Mouse (Mus musculus): Measurements from ENCODE around the gene Pald1. TPM values are rescaled to one million over a fixed set of nuclear protein-coding genes. Genes with fewer than 3 reads are reported as not detected.

Pald1 gene
- polyA plus RNA-seq, 1 experiment = 69.1 TPM

- TF ChIP-seq CTCF (IDR thresholded peaks at IDR 0.05; ENCODE audit: insufficient read depth, low read length) = no peak
- TF ChIP-seq POLR2A (IDR thresholded peaks at IDR 0.05; ENCODE audit: borderline replicate concordance, extremely low read depth, low read depth, low read length) = no peak
- Histone ChIP-seq H3K4me3 (replicated peaks; ENCODE audit: extremely low read depth, low read depth, low read length) (no peak overlapping the region), H3K4me1 (ENCODE audit: control insufficient read depth, insufficient read depth, low read length) (no peaks in the 10 kb centered on the region)
- WGBS = 55% methylated on average over 7 of the region's 7 CpGs
- no peak for DNase-seq
These were observed 48.8 kb downstream of the Pald1 start for GRCm38 (mm10) chr10:61334545-61334944.

GRCm38 (mm10) chr10:61331046-61331445 is 52.3 kb downstream of the Pald1 start:
- no peaks in the 10 kb centered on the region for H3K4me1 ChIP-seq (ENCODE audit: control insufficient read depth, insufficient read depth, low read length)
- TF ChIP-seq POLR2A (IDR thresholded peaks at IDR 0.05; ENCODE audit: borderline replicate concordance, extremely low read depth, low read depth, low read length) (no peak), CTCF (IDR thresholded peaks at IDR 0.05; ENCODE audit: insufficient read depth, low read length) (no peak)
- H3K4me3 ChIP-seq (replicated peaks; ENCODE audit: extremely low read depth, low read depth, low read length) = no peak overlapping the region
- DNase-seq = no peak
- 73% methylated on average over 5 of the region's 5 CpGs for WGBS

DNA sequence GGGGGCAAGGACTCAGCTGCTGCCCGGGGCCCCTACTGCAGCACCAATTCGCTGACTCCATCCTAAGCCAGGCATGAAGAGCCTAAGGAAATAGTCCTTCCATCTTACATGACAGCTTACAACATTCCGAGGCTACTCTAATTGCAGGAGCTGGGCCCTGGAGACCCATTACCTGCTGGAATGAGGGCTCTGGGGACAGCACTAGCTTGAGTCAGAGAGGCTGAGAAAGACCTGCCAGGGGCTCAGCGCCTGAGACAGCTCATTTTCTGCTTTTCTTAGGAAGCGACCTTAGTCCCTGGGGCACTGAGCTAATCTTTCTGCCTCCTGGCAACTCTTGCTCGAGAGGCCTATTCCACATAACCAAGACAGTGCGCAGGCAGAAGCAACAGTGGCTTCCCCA is 54.4 kb downstream of the Pald1 start:
- H3K4me1 ChIP-seq (ENCODE audit: control insufficient read depth, insufficient read depth, low read length) = no peaks in the 10 kb centered on the region; the same call in 1 of the 2 replicates
- 75% methylated on average over 7 of the region's 7 CpGs for WGBS
- H3K4me3 ChIP-seq (replicated peaks; ENCODE audit: extremely low read depth, low read depth, low read length) = no peak overlapping the region
- no peak for DNase-seq
- TF ChIP-seq POLR2A (IDR thresholded peaks at IDR 0.05; ENCODE audit: borderline replicate concordance, extremely low read depth, low read depth, low read length) = no peak
- no peak for TF ChIP-seq CTCF (IDR thresholded peaks at IDR 0.05; ENCODE audit: insufficient read depth, low read length)

DNA sequence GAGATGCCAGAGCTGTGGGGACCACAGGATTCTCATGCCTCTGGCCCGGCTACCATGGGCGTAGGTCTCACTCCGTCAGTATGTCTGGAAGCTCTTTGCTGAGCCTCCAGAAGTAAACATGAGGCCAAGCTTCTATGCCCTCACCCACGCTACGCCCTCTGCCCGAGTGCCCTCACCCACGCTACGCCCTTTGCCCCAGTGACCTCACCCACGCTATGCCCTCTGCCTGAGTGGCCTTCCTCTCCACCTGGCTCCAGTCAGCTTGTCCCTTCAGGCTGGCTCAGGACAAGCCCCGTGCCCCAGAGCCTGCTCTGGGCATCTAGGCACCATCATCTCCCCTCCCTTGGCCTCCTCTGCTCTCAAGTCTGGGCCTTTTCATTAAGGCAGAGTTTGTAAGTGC is 55.8 kb downstream of the Pald1 start:
- Histone ChIP-seq H3K4me3 (replicated peaks; ENCODE audit: extremely low read depth, low read depth, low read length) (no peak overlapping the region), H3K4me1 (ENCODE audit: control insufficient read depth, insufficient read depth, low read length) (no peaks in the 10 kb centered on the region; the same call in 1 of the 2 replicates)
- TF ChIP-seq CTCF (IDR thresholded peaks at IDR 0.05; ENCODE audit: insufficient read depth, low read length) (no peak), POLR2A (IDR thresholded peaks at IDR 0.05; ENCODE audit: borderline replicate concordance, extremely low read depth, low read depth, low read length) (no peak)
- no peak for DNase-seq
- WGBS = 82% methylated on average over 10 of the region's 10 CpGs

- no peak for DNase-seq
- no peak for TF ChIP-seq POLR2A (IDR thresholded peaks at IDR 0.05; ENCODE audit: borderline replicate concordance, extremely low read depth, low read depth, low read length)
- no peak for TF ChIP-seq CTCF (IDR thresholded peaks at IDR 0.05; ENCODE audit: insufficient read depth, low read length)
- WGBS = 58% methylated on average over 9 of the region's 9 CpGs
- no peak overlapping the region for H3K4me3 ChIP-seq (replicated peaks; ENCODE audit: extremely low read depth, low read depth, low read length)
- H3K4me1 ChIP-seq (ENCODE audit: control insufficient read depth, insufficient read depth, low read length) = no peaks in the 10 kb centered on the region; the same call in 1 of the 2 replicates
These were observed 57.5 kb downstream of the Pald1 start for GRCm38 (mm10) chr10:61325782-61326328.

GRCm38 (mm10) chr10:61324717-61325116 is 58.6 kb downstream of the Pald1 start:
- TF ChIP-seq POLR2A (IDR thresholded peaks at IDR 0.05; ENCODE audit: borderline replicate concordance, extremely low read depth, low read depth, low read length) = no peak
- no peak for TF ChIP-seq CTCF (IDR thresholded peaks at IDR 0.05; ENCODE audit: insufficient read depth, low read length)
- no peaks in the 10 kb centered on the region; the same call in 1 of the 2 replicates for H3K4me1 ChIP-seq (ENCODE audit: control insufficient read depth, insufficient read depth, low read length)
- DNase-seq = no peak
- H3K4me3 ChIP-seq (replicated peaks; ENCODE audit: extremely low read depth, low read depth, low read length) = no peak overlapping the region
- 63% methylated on average over 8 of the region's 8 CpGs for WGBS

DNA sequence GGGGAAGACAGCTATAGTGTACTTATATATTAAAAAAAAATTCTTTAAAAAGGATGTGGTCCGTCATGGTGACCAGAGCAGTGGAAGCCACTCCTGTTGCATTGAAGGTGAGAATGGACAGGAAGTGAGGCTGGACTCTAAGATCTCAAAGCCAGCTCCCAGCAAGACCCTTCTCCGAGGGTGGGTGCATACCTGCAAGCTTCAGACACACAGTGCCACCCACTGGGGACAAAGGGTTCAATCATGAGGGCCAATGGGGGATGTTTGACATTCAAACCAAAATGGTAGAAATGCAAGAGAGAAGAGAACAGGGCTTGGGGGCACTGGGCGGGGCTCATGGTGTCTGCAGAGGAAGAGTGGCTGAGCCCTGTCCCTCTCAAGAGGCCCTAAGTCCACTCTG is 64.8 kb downstream of the Pald1 start:
- 87% methylated on average over 3 of the region's 3 CpGs for WGBS
- TF ChIP-seq POLR2A (IDR thresholded peaks at IDR 0.05; ENCODE audit: borderline replicate concordance, extremely low read depth, low read depth, low read length) (no peak), CTCF (IDR thresholded peaks at IDR 0.05; ENCODE audit: insufficient read depth, low read length) (no peak)
- Histone ChIP-seq H3K4me3 (replicated peaks; ENCODE audit: extremely low read depth, low read depth, low read length) (no peak overlapping the region), H3K4me1 (ENCODE audit: control insufficient read depth, insufficient read depth, low read length) (no peaks in the 10 kb centered on the region)
- no peak for DNase-seq

- 67% methylated on average over 9 of the region's 9 CpGs for WGBS
- H3K4me3 ChIP-seq (replicated peaks; ENCODE audit: extremely low read depth, low read depth, low read length) = no peak overlapping the region
- no peak for TF ChIP-seq POLR2A (IDR thresholded peaks at IDR 0.05; ENCODE audit: borderline replicate concordance, extremely low read depth, low read depth, low read length)
- H3K4me1 ChIP-seq (ENCODE audit: control insufficient read depth, insufficient read depth, low read length) = no peaks in the 10 kb centered on the region
- DNase-seq = no peak
These were observed 67.9 kb downstream of the Pald1 start for GRCm38 (mm10) chr10:61315324-61315880.

- WGBS = 28% methylated on average over 7 of the region's 7 CpGs
- H3K4me3 ChIP-seq (replicated peaks; ENCODE audit: extremely low read depth, low read depth, low read length) = no peak overlapping the region
- no peaks in the 10 kb centered on the region for H3K4me1 ChIP-seq (ENCODE audit: control insufficient read depth, insufficient read depth, low read length)
- DNase-seq = no peak
- TF ChIP-seq POLR2A (IDR thresholded peaks at IDR 0.05; ENCODE audit: borderline replicate concordance, extremely low read depth, low read depth, low read length) = no peak
- TF ChIP-seq CTCF (IDR thresholded peaks at IDR 0.05; ENCODE audit: insufficient read depth, low read length) = no peak
These were observed 69.6 kb downstream of the Pald1 start for GRCm38 (mm10) chr10:61313750-61314149.

DNA sequence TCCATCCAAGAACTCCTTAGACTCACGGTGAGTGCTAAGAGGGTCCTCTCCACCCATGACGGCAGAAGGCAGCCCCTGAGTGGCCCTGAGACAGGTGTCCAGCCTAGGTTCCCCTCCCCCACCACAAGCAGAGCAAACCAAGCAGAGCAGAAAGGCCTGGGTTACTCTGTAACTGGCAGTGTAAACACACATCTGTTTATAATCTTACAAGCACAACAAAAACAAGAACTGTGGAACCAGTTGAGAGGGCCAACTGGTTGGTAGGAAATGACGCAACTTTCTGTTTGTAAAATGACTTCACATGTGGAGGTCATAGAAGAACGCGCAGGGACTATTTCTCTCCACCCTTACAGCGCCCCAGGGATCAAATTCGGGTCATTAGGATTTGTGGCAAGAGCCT is 70.6 kb downstream of the Pald1 start:
- WGBS = 27% methylated on average over 7 of the region's 7 CpGs
- no peaks in the 10 kb centered on the region for H3K4me1 ChIP-seq (ENCODE audit: control insufficient read depth, insufficient read depth, low read length)
- no peak for TF ChIP-seq POLR2A (IDR thresholded peaks at IDR 0.05; ENCODE audit: borderline replicate concordance, extremely low read depth, low read depth, low read length)
- TF ChIP-seq CTCF (IDR thresholded peaks at IDR 0.05; ENCODE audit: insufficient read depth, low read length) = no peak
- no peak overlapping the region for H3K4me3 ChIP-seq (replicated peaks; ENCODE audit: extremely low read depth, low read depth, low read length)
- no peak for DNase-seq

Measured in lung, adult 2 months (tissue).